Mouse (Mus musculus) liver, postnatal 0 days (tissue): Measurements from ENCODE around the gene Itih4.

Experiments used
- CTCF ChIP-seq: sonication (generic); IDR thresholded peaks from 2 replicates; pipeline ENCODE4 v1.5.1; 2016; ENCODE audit warnings: antibody characterized with exemption, low read depth
- EP300 ChIP-seq: IDR thresholded peaks from 2 replicates; pipeline ENCODE4 v1.6.1; 2016; ENCODE audit warnings: antibody characterized with exemption, low read depth, mild to moderate bottlenecking

- TF ChIP-seq CTCF (no peak), EP300 (no peak)
These were observed 23.9 kb upstream of the Itih4 start for GRCm38 (mm10) chr14:30862368-30862767.
